Mouse (Mus musculus) right cerebral cortex, adult 2 months (tissue): Measurements from ENCODE around the gene Trex2.

Experiments
- DNase-seq, 2 experiments: peaks; one replicate each; pipeline ENCODE4 v3.0.0; 2021 to 2022; ENCODE audit warnings: low spot score in 2 of 2

Gene Trex2

DNA sequence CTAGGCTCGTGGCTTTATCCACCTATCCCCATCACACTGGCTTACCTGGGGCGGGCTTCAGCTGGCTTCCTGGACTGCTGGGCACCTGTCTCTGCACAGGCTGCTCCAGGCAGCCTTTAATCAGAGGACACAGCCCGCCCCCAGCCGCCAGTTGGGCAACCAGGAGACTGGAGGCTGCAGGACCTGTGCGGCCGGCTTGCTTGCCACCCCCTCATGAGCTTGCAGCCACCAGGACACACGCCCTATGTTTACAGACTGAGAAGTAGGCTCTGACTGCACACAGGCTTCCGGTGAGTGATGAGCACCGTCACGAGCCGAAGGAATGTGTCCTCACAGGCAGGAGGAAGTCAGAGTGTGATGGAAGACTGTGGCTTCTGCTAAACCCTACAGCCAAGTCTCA, at the start of gene Trex2:
Gene Trex2 (minus strand): TSS at position 93 of the 400 bp plus-strand sequence.
- DNase-seq: no peak

DNA sequence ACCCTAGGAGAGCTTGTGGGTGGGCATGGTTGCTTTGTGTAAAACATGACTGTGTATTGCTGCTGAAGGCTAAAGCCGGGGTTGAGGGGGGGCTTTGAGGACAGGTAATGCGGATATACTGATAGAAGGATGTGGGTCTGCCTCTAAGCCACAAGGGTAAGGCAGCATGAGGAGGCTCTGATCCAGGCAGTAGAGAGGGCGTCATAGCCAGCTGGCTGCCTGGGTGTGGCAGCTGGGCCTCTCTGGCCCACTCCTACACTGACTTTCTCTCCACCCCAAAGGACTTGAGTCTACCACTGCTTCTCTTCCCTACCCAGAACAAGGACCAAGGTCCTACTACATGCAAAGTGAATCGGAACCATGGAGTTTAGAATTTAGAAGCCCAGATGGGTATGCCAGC, 49.7 kb upstream of the Trex2 start:
- no peak for DNase-seq

DNA sequence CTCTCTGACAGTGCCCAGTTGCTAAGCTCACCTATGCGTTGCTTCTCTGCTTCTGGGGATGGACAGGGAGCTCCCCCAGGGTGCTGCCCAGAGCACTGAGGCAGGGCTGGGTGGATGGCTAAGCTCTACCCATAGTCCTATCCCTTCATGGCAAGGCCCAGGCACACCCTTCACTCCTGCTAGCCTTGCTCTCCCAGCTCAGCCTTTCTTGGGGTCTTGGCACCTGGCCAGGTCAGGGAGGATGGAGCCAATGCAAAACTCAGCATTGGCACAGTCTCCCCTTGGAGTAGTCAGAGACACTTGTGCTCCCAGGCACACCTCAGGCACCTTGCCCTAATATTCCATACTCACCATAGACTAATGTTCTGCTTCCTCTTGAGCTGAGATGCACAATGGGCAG, 48.9 kb upstream of the Trex2 start:
- DNase-seq: no peak

DNA sequence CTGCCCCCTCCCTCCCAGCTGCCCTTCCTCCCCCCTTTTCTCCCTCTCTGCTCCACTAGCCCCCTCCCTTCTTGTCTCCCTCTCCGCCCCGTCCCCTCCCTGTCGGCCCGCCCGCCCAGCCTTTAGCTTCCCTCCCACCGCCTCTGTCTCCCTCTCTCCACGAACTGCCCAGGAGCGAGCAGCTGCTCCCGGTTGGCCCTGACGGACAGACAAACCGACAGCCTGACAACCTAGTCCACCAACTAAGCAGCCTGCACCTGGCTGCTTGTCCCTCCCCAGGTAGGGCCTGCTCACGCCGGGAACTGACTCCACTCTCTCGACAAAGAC, 48.3 kb upstream of the Trex2 start, which contains the start of gene Bgn:
Gene Bgn (plus strand): TSS at position 119 of the 327 bp plus-strand sequence.
- DNase-seq: no peak

DNA sequence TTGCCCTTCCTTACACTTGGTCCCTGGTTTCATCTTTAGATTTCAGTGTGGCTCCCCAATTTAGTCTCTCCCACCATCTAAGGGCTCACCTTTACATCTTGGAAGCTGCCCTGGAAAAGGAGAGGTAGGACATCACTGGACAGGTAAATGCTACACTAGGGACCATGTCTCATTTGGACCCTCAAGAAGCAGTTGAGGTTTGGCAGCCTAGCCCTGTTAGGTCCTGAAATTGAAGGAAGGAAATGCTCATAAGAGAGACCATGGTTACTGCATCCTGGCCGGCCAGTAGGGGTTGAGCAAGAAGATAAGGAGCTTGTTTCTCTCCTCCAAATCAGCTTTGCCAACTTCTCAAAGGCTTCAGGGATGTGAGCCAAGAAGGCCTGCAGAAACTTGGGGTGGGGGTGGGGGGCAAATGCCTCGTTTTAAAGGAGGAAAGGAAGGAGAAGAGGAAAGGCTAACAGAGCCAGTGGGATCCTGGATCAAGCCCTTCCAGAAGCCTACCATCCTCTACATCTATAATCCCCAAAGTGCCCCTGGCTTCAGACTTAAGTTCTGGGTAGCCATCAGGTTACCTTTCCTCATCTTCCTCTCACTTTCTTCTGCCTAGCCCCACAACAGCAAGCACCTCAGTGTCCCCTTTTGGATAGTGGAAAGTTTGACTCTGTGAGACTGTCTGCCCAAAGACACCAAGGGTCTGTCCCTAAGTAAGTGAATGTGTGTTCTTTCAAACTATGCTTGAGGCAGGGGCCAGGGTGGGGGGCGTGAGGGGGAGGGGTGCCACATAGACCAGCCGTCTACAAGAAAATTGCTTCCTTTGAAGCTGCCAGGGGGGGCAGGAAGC, 47.7 kb upstream of the Trex2 start:
- DNase-seq: no peak

DNA sequence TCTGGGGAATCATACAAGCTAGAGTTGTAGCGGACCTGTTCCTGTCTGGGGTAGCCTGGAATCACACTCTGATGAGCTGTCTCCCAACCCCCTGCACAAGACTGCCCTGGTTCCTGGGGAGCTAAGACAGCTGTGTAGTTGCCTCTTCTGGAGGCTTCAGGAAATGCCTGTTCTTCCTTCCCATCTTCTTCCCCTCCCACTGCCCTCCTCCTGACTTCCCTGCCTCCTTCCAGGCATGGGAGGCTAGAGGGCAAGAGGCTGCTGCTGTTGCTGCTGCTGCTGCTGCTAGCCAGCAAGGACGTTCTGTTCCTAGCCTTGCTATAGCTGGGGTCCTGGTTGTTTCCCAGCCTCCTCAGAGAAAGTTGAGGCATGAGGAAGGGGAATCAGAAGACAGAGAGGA, 45.2 kb upstream of the Trex2 start:
- DNase-seq: no peak

DNA sequence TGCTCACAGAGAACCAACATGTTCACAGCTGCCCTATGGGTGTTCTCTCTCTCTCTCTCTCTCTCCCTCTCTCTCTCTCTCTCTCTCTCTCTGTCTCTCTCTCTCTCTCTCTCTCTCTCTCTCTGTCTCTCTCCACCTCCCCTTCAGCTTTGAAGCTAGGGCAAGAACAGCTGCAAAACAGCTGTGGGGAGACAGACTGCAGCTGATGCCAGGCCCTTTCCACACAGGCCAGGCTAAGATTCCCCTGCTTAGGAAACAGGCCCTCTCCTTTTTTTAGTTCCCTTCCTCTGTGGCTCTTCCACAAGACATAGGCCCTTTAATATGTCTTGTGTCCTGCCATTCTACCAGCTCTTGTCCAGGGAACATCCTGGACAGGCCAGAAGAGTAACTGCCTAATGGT, 44.5 kb upstream of the Trex2 start:
- DNase-seq: no peak

DNA sequence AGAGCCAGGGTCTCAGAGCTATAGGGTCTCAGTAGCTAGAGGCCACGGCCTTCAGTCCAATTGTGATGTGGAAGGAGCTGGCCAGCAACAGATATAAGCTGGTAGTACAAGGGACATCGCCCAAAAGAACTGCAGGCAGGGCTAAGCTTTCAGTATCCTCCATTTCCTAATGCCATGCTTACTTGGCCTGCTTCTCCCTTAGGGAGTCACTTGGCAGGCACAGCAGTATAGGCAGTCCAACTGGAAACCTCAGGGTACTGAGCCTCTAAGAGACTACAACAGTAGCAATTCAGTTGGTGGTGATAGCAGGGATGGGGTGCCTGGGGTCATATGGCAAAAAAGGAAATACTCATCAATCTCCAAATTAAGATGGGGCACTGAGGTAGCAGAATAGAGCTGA, 42.4 kb upstream of the Trex2 start:
- no peak for DNase-seq

DNA sequence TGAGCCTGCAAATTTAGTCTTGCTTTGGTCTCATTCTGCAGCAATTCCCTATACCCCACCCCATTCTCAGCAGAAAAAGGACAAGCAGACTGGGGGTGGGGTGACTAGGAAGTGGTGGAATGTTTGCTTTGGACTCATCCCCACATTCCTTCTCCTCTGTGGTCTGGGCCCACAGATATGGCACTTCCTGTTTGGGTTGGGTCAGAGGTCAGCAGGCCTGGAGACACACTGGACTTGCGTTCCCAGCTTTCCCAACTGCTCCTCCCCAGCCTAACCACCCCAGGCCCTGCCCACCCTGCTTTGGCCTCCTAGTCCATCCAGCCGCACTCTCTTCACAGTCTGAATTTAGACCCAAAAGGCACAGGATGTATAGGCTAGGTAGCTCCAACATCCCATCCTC, 41.5 kb upstream of the Trex2 start:
- DNase-seq: no peak

DNA sequence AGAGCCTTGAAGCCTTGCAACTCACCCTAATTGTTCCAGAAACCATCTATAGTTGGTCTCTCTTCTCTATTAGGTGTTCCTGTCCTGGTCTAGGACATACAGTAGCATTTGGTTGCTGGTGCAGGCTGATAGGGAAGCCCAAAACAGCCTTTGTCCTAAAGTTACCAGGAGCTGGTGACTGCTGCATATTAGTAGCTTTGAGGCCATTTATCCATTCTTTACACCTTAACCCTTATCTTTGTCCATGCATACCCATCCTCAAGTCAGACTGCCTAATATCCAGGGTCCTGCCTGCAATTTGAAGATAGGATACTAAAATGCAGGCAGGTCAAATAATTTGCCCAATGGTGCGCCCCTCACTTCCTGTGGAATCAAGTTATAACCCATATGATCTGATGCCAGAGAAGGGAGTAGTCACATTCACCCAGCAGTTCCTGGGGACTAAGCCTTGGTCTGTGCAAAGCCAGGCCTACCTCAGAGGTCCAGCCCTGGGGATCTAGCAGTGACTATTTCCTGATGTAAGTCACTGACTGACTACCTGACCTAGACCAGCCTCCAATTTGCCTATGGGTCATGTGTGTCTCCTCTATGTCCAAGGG, 40.6 kb upstream of the Trex2 start:
- DNase-seq: no peak

DNA sequence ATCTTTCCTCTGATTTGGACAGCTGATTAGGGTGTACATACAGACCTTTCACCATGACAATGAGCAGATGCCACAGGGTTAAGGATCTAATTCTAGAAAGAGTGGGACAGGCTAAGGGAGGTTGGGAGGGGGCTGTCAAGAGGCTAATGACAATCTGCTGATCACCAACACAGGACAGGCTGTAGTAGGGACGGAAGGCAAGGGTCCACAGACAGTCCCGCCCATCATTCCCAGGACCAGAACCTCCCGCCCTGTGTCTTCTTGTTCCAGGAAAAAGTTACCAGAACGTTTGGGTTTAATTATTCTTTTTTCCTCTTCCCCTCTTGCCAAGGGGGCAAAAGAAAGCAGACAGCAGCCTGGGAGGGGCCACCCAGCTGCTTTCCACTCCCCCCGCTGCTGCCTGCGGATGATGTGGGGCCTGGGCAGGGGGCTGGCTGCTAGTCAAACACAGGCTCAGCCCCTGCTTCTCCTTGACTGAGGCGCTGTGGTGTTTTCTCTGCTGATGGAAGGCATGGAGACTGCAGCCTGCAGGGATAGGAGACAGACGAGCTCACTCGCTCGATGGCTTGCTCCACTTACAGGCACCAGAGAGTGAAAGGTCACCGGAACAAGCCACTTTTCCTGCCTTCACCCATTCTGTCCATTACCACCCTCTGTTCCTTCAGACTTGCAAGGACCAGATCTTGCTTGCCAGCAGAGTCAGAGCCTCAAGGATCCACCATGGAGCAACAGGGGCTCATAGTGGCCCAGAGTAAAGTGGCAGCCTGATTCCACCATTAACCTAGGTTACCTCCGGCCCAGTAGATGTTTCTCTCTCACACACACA, 39.4 kb upstream of the Trex2 start:
- DNase-seq: no peak

DNA sequence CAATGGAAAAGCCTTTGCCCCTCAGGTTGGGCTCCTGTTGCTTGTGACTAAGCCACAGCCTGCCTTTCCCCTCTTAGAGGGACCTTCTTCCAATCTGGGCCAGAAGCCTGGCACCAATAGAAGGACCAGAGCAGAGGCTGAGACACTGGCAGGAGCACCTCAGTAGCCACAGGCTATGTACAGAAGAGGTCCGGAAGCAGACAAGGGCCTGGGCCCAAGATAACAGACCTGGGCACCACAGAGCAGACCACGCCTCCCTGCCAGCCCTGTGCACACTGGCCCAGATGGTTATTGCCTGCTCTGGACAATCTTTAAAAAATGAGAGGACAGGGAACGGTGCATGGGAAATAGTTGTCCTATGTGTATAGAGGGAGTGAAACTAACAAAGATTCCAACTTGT, 36.6 kb upstream of the Trex2 start:
- DNase-seq: no peak

DNA sequence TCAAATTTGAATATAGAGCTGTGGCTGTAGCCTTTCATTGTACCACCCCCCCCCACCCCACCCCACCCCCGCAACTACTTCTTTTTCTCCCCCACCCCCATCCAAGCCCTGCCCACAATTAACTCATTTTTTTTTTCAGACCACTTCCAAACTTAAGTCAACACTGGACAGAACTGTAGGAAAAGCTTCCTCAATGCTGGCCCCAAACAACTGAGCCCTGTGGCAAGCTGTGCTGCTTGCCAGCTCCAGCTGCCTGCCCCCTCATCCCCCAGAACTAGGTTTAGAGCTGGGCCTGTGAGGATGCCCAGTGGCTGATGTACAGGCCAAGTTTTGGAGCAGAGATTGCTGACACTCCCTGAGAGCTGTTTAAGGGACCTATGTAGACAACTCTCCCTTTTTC, 33.6 kb upstream of the Trex2 start:
- DNase-seq: no peak

DNA sequence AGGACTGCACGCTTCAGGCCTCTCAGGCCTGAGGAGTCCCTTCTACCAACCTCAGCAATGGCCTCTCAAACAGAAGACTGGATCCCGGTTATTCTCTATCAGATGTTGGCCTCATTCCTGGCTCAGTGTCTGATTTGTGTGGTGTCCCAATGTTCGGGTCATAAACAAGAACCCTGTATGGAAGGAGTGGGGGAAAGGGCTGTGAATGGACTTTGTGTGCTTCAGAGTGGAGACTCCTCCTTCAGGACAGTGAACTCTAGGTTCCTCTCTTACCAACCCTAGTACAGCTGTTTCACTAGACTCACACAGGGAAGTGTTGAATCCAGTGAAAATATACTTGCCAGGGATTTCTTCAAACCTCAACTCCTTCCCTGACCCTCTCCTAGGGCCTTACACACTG, 33.2 kb upstream of the Trex2 start:
- no peak for DNase-seq

DNA sequence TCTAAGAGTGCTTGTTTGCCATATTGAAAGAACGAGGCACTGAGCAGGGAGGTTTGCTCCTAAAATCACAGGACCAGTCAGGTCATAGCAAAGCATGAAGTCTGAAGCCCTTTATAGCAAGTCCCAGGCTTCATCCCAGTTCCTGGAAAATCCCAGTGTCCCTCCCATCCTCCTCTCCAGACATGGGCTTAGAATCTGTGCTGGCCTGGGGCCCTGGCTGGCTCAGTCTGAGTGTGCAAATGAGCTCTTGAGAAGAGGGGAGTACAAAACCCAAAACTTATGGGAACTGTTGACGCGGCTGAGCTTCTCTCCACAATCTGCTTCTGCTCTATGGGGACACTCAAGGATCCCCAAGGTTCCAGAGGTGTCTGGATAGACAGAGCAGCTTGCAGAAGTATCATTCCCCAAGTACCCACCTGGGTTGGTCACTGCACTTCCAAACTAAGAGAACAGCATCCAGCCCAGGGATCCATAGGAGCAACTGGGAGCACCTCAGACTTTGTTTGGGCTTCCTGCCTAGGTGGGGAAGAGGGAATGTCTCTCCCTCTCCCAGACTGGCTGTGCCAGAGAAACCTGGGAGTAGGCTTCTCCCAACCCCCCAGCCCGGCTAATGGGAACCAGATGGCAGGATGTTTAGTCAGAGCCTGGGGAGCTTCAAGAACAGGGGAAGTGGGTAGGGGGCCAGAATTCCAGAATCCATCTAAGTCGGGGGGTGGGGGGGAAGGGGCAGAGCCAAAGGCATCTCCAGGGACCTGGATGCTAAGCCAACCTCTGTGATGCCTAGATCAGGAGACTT, 32.5 kb upstream of the Trex2 start:
- no peak for DNase-seq

DNA sequence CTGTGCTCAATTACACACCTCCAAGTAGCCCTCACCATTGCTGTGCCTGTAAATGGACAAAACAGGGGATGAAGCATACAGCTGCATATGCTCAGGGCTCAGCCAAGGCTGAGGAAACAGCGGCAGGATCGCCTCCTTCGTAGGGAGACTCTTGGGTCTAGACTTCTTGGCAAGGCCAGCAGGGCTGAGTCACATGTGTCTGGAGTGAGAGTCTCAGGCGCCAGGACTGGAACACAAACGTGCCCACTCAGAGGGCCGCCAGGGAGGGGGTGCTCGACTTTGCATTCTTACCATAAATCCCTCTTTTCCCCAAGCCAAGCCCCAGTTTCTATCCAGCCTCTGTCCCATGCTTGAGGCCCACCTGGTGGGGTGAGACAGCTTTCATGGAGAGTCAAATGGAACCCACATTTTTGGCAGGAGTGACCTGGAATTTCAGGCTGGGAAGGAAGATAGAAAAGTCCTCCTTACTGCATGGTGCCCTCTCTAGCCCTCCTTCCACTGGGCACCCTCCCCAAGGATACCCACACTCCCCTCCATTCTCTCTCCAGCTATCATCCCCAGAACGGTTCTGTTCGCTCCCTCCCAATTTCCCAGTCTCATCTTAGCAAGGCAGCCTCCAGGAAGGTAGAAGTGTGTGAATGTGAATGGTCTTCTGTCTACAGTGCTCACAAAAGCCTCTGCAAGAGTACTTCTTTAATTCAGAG, 30.5 kb upstream of the Trex2 start:
- peak; percentile 10 to 13 for DNase-seq

DNA sequence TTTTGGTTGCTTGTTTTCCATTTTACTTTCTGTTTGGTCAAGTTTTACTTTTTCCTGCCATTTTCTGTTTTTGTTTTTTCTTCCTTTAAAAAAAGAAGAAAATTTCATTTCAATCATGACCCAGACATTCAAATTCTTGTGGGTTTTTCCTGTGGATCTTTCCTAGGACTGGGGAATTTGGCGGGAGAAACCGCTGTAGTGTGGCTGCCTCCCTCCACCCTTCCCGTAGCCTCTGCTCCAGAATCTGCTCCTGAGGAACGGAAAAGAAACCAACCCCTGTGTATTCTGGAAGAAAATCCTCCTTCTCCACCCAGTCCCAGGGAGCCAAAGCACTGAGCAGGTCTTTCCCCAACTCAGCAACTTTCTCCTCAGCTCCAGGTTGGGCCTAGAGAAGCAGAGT, 25.6 kb upstream of the Trex2 start:
- DNase-seq: no peak

DNA sequence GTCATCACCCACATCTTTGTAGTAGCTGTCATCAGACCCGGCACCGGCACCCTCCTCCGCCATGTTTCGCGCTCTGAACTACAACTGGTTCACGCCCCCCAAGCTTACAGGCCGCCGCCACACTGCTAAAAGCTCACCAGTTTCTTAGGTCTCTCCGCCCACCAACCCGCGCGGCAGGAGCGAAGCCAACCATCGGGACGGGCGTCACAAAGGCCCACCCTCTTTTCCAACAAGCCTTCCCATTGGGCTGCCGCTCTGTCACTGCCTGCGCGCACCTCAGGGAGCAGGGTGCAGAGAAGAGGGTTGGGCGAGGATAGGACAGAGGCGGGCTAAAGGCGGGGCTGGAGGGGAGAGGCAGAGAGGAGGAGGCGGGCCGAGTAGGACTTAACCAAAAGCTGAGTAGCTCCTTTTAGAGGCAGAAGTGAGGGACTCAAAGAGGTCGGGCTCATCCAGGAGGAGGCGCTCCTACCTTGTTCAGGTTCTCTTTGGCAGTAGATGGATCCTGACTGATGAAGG, 23.8 kb upstream of the Trex2 start, which contains the start of gene Haus7:
Gene Haus7 (minus strand): TSS at position 168 of the 516 bp plus-strand sequence.
- DNase-seq: peak; percentile 88 to 89

DNA sequence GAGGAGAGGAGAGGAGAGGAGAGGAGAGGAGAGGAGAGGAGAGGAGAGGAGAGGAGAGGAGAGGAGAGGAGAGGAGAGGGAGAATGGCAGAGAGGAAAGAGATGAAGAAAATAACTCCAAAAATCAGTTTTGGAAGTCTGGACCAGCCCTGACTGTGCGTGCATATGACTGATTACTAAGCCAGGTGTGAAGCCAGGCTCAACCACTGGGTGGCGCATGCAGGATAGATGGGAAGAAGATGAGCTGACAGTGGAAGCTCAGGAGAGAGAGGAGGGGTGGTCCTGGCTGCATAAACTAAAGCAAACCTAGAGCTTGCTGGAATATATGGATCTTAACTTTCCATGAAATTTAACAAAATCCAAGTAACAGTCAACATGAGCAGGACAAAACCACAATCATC, 16.8 kb upstream of the Trex2 start:
- DNase-seq: peak; percentile 64 to 65

DNA sequence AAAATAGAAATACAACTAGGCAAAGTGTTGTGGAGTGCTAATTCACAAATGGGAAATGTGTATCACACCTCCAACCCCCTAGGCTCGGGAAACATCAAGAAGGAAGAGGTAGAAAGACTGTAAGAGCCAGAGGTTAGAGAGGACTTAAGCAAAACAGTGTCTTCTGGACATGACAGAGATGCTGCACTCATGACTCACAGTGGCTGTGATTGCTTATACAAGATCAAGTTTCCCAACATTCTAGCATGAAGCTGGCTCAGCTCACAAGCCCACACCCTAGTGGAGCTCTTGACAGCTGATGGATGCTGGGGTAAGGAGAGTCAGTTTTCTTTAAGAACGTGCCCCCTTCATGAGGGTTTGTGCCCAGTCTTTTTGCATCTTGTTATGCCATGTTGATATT, 6.3 kb upstream of the Trex2 start:
- DNase-seq: peak in 1 of 2 experiments; percentile 9

DNA sequence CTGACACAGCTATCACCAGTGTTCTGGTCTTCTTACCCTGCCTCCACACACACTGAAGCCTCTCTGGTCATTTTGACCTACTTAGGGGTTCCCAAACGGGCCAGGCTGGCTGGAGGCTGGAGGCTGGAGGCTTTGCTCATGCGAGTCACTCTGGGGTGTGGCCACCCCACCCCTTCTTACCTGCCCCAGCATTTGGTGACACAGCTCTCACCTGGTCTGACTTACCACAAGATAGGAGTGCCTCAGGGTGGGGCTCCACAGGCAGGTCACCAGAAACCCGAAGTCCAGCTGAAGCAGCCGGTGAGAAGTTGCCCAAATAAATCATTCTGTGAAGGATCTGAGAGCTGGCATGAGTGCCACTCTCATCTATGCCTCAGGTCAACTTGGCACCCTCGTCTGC, 2.3 kb downstream of the Trex2 start:
- no peak for DNase-seq
